In the genomic region with DNA sequence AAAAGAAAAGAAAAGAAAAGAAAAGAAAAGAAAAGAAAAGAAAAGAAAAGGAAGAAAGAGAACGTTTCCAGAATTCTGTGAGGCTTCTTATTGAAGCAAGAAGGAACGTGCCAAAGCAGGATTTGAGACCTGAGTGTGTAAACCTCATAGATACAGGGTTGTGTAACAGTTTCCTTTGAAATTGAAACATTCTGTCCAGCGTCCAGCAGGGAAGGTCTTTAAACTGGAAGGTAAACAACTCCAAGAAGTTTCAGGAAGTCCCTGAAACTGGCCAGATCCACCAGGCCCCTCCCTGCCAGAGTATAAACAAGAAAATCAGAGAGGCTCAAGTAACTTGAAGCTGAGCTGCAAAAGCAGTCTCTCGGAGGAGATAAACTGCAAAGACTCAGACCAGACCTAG, we compare ENCODE assay signal across 18 mouse cellular contexts. TPM values are rescaled to one million over a fixed set of nuclear protein-coding genes. Genes with fewer than 3 reads are reported as not detected.
A peak's percentile ranks its signal among the peaks of the same experiment; 100 is the strongest.
DNase-seq lines count a peak whose midpoint lies in the region; ATAC-seq and TF ChIP-seq lines count a peak whose summit lies in the region.
"Had no signal": no experiment of that assay in that cellular context is flagged by ENCODE, and none has a peak within 500 bp of the region (broad histone marks: within the 10 kb centered on the region; RNA-seq: fewer than 3 reads in every experiment).

No protein-coding gene starts in this region.

- TF ChIP-seq POLR2A in lung, adult 2 months (IDR thresholded peaks at IDR 0.05; ENCODE audit: borderline replicate concordance, extremely low read depth, low read depth, low read length), result no peak

- peaks cover 6% of the 10 kb centered on the region; the same call in 1 of the 2 replicates for H3K4me1 ChIP-seq in lung, embryonic 14.5 days (ENCODE audit: insufficient read depth)
- H3K4me1 ChIP-seq in lung, adult 2 months (ENCODE audit: control insufficient read depth, insufficient read depth, low read length), result peaks cover 7% of the 10 kb centered on the region

- H3K27ac ChIP-seq in lung, embryonic 14.5 days (ENCODE audit: low read depth), result no peak overlapping the region
- H3K27ac ChIP-seq: lung, embryonic 15.5 days had no signal

- no peak for ATAC-seq in lung, embryonic 14.5 days (ENCODE audit: insufficient read depth)
- peak; percentile 49 for ATAC-seq in megakaryocyte progenitor cell, adult 5-6 weeks (replicated peaks; ENCODE audit: poor library complexity)

- 47% methylated on average over 4 of the region's 4 CpGs for WGBS in lung, embryonic 14.5 days
- 43% methylated on average over 4 of the region's 4 CpGs for WGBS in lung, adult 2 months

- peak; percentile 26 for DNase-seq in embryo, embryonic 10.5 days (ENCODE audit: low spot score)
- no peak for DNase-seq in embryo, embryonic 10 days (ENCODE audit: low spot score)
- peak; percentile 47 for DNase-seq in lung, embryonic 14.5 days
- no peak for DNase-seq in lung, adult 2 months
- peak; percentile 45 for DNase-seq in gonadal fat pad, adult 2 months (ENCODE audit: low read depth)
- no peak for DNase-seq in cerebellum, postnatal 4 days (ENCODE audit: low spot score in 2 of 2)
- DNase-seq in gastrocnemius, adult 8-10 months (ENCODE audit: low spot score in 2 of 2), result no peak
- DNase-seq: adrenal gland, postnatal 36 days; cerebellum, adult 11-12 months; cerebellum, postnatal 10 days; gastrocnemius, postnatal 36 days; layer of hippocampus, postnatal 36 days; right cerebral cortex, adult 18-20 months; right cerebral cortex, postnatal 4 days; thymus, postnatal 14 days had no signal

- H3K9me3 ChIP-seq in lung, embryonic 14.5 days (ENCODE audit: low read depth, low read length), result peaks cover 2% of the 10 kb centered on the region; the same call in 1 of the 2 replicates
- H3K9me3 ChIP-seq: intestine, embryonic 15.5 days; lung, embryonic 15.5 days had no signal

- 0 out of 2 replicates have a peak, but pooled peaks cover 2% of the 10 kb centered on the region for H3K36me3 ChIP-seq in lung, embryonic 14.5 days (ENCODE audit: insufficient read depth)
- H3K36me3 ChIP-seq: intestine, embryonic 15.5 days; lung, embryonic 15.5 days had no signal

- H3K4me2 ChIP-seq in lung, embryonic 14.5 days, result no peak overlapping the region

- no peak overlapping the region for H3K9ac ChIP-seq in lung, embryonic 14.5 days

- TF ChIP-seq CTCF in lung, embryonic 14.5 days (IDR thresholded peaks at IDR 0.05; ENCODE audit: low read depth), result no peak
- TF ChIP-seq CTCF in lung, adult 2 months (IDR thresholded peaks at IDR 0.05; ENCODE audit: insufficient read depth, low read length), result no peak

- no peak overlapping the region for H3K4me3 ChIP-seq in lung, embryonic 14.5 days (ENCODE audit: low read depth, low read length)
- H3K4me3 ChIP-seq in lung, adult 2 months (replicated peaks; ENCODE audit: extremely low read depth, low read depth, low read length), result no peak overlapping the region

- H3K27me3 ChIP-seq in lung, embryonic 14.5 days (ENCODE audit: insufficient read depth, low read length), result no peaks in the 10 kb centered on the region
- H3K27me3 ChIP-seq: intestine, embryonic 15.5 days; lung, embryonic 15.5 days had no signal

RNA-seq across cellular contexts. Expression of a gene that starts 0.9 kb away (rescaled TPM):
- 7.9 and 9.8 TPM in 2 replicates for polyA plus RNA-seq in lung, embryonic 14.5 days (2014; fragmentation: Nextera tagmentation; extraction: Ambion mirVana)
- polyA plus RNA-seq in lung, adult 2 months (2012; rRNA removed), result 17.7 and 28.9 TPM in 2 replicates
- polyA plus RNA-seq in gonadal fat pad, adult 2 months (2012; rRNA removed), result 5.8 and 10.4 TPM in 2 replicates
- total RNA-seq in megakaryocyte progenitor cell, adult 5-6 weeks (2015), result 9.9 and 12.4 TPM in 2 replicates
- 5.8 and 10.3 TPM in 2 replicates for total RNA-seq in megakaryocyte progenitor cell, adult 5-6 weeks (2017)
- 1 to 10 TPM in 1 of 4 experiments, under 1 TPM in 3; 0.35 to 1.0 (median 0.60) TPM for total RNA-seq in gastrocnemius, adult 8-10 months (2022)

RNA-seq across cellular contexts. Expression of a gene that starts 53.8 kb away (rescaled TPM):
- 18.8 and 19.9 TPM in 2 replicates for polyA plus RNA-seq in lung, embryonic 14.5 days (2014; fragmentation: Nextera tagmentation; extraction: Ambion mirVana)
- polyA plus RNA-seq in lung, adult 2 months (2012; rRNA removed), result 16.1 and 16.7 TPM in 2 replicates
- polyA plus RNA-seq in gonadal fat pad, adult 2 months (2012; rRNA removed), result 14.5 and 19.0 TPM in 2 replicates
- total RNA-seq in megakaryocyte progenitor cell, adult 5-6 weeks (2015), result 0.67 and 1.3 TPM in 2 replicates
- total RNA-seq in megakaryocyte progenitor cell, adult 5-6 weeks (2017), result 1.8 and 2.0 TPM in 2 replicates
- total RNA-seq in gastrocnemius, adult 8-10 months (2022), result 1 to 10 TPM; 1.5 to 3.4 (median 2.0) TPM

Comparison
In these comparisons a context has a peak if more than half of its experiments do, and no peak if none do; other contexts are left out.
1. DNase-seq: peak in embryo, embryonic 10.5 days (single experiment), lung, embryonic 14.5 days (single experiment) and gonadal fat pad, adult 2 months (single experiment); none in embryo, embryonic 10 days (single experiment), lung, adult 2 months (single experiment), cerebellum, postnatal 4 days (0 of 2) and gastrocnemius, adult 8-10 months (0 of 2).